Mouse (Mus musculus) cortical plate, adult 2 months (tissue): ENCODE data around the gene Fgfr2.

ENCODE experiments used
- CTCF ChIP-seq: fragments of 200-500 bp; IDR thresholded peaks from 2 replicates; pipeline ENCODE4 v1.5.1; 2011; ENCODE audit warnings: mild to moderate bottlenecking, control low read depth, low read length; ENCODE audit not compliant: insufficient read depth; ENCODE audit errors: extremely low read depth
- POLR2A ChIP-seq: fragments of 200-500 bp; IDR thresholded peaks from 2 replicates; pipeline ENCODE4 v1.6.1; 2011; ENCODE audit warnings: mild to moderate bottlenecking, low read length, control low read depth; ENCODE audit not compliant: insufficient read depth; ENCODE audit errors: extremely low read depth

DNA sequence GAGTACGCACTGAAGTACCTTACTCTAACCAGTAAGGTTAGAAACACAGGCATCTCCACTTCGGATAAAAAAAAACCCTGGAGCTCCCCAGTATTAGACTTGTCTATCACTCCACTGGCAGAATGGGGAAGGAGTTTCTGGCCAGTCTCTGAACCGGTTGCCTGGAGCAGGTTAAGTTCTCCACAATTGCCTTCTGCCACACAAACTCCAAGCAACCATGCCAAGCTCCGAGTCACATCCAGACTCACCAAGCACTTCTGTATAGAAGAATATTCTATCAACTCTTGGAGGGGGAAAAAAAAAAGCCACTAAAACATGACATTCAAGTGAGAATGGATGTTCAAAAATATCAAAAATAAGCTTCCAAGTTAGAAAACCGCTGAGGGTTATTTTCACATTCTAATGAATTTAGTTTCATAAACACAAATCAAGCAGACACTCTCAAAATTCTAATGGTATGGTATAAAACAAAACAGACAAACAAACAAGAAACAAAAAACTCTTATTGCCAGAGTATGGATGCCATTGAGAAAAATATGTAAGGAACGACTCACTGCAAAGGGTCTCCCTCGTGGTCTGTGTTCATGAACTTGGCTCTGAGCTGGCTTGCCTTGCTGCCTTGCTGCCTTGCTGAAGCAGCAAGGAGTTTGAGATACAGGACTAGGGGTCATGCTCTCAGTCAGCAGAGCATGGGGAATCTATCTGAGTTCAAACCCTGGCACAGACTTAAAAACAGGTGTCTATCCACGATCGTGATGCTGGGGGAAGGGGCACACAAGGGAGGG is 28.2 kb downstream of the Fgfr2 start:
- TF ChIP-seq POLR2A, result no peak
- no peak for TF ChIP-seq CTCF
